Comparison of ENCODE assay signal across 8 mouse cellular contexts in the genomic region with DNA sequence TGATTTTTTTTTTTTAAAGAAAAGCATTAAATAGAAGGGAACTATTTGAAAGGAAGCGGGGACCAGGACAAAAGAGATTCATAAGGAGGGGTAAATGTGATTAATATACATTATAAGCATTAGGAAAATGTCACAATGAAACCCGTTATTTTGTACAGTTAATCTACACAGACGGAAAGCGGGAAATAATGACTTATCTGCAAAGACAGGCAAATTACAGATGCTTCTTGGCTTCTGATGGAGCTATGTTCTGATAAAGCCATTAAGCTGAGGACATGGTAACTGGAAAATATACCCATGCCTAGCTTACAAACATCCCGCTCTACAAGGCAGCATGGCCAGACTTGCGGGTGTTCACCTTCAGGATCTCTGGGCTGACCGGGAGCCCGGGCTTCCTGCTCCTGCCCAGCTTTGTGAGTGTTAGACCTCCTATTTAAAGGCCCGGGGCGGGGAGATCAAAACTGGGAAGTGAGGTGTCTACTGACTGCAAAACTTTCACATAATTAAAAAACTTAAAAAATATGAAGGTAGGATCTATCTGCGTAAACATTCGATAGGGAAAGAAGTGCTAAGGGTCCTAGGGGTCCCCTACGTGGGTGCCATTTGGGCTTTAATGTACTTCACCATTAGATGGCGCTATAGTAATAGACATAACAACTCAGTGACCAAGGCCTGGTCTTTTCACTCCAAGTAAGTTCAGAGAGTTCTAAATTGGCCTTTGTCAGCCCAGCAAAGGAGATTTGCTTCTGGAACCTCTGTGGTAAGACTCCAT. TPM values are rescaled to one million over a fixed set of nuclear protein-coding genes. Genes with fewer than 3 reads are reported as not detected.
A peak's percentile ranks its signal among the peaks of the same experiment; 100 is the strongest.
DNase-seq lines count a peak whose midpoint lies in the region; ATAC-seq lines count a peak whose summit lies in the region.

No protein-coding gene starts in this region.

- no peak overlapping the region for H3K4me2 ChIP-seq in forebrain, embryonic 11.5 days (ENCODE audit: low read depth, low read length, severe bottlenecking)
- no peak overlapping the region for H3K4me2 ChIP-seq in intestine, embryonic 14.5 days (ENCODE audit: low read length)
- peak overlapping the region; percentile 54 for H3K4me2 ChIP-seq in liver, embryonic 13.5 days
- H3K4me2 ChIP-seq in neural tube, embryonic 14.5 days (ENCODE audit: low read depth, low read length), result no peak overlapping the region

- H3K36me3 ChIP-seq in forebrain, embryonic 11.5 days (ENCODE audit: control insufficient read depth, insufficient read depth, low read length), result no peaks in the 10 kb centered on the region
- no peaks in the 10 kb centered on the region for H3K36me3 ChIP-seq in intestine, embryonic 14.5 days (ENCODE audit: control insufficient read depth, insufficient read depth, low read length)
- no peaks in the 10 kb centered on the region for H3K36me3 ChIP-seq in liver, embryonic 13.5 days
- H3K36me3 ChIP-seq in neural tube, embryonic 14.5 days (ENCODE audit: control insufficient read depth, insufficient read depth, low read length), result no peaks in the 10 kb centered on the region

- DNase-seq in frontal cortex, postnatal 36 days (ENCODE audit: low spot score in 2 of 2), result peak; percentile 23 to 56
- DNase-seq in frontal cortex, postnatal 10 days (ENCODE audit: low spot score in 2 of 2), result no peak
- DNase-seq in brain, adult 2 months (ENCODE audit: low read depth, low spot score), result peak; percentile 78
- DNase-seq in forebrain, embryonic 11.5 days (ENCODE audit: low spot score), result no peak
- peak; percentile 65 for DNase-seq in intestine, embryonic 14.5 days (ENCODE audit: low spot score)
- peak; percentile 36 for DNase-seq in liver, embryonic 13.5 days
- no peak for DNase-seq in frontal cortex, postnatal 14 days (ENCODE audit: low spot score in 2 of 2)

- H3K9me3 ChIP-seq in forebrain, embryonic 11.5 days (ENCODE audit: control insufficient read depth, low read length), result no peaks in the 10 kb centered on the region
- no peaks in the 10 kb centered on the region for H3K9me3 ChIP-seq in intestine, embryonic 14.5 days (ENCODE audit: control insufficient read depth, low read length)
- no peaks in the 10 kb centered on the region for H3K9me3 ChIP-seq in liver, embryonic 13.5 days (replicated peaks)
- no peaks in the 10 kb centered on the region for H3K9me3 ChIP-seq in neural tube, embryonic 14.5 days (ENCODE audit: control insufficient read depth, low read length)

- H3K9ac ChIP-seq in forebrain, embryonic 11.5 days (ENCODE audit: low read length), result no peak overlapping the region
- no peak overlapping the region for H3K9ac ChIP-seq in intestine, embryonic 14.5 days (ENCODE audit: low read length)
- peak overlapping the region; percentile 53 for H3K9ac ChIP-seq in liver, embryonic 13.5 days
- no peak overlapping the region for H3K9ac ChIP-seq in neural tube, embryonic 14.5 days (replicated peaks; ENCODE audit: low read depth, low read length)

- no peak overlapping the region for H3K27ac ChIP-seq in forebrain, embryonic 11.5 days (ENCODE audit: low read depth, low read length)
- H3K27ac ChIP-seq in intestine, embryonic 14.5 days (ENCODE audit: low read depth), result no peak overlapping the region
- 0 out of 2 replicates have a peak overlapping the region, but pooled peaks have one; percentile 2 for H3K27ac ChIP-seq in liver, embryonic 13.5 days
- H3K27ac ChIP-seq in neural tube, embryonic 14.5 days (ENCODE audit: low read depth, low read length), result no peak overlapping the region

- no peak overlapping the region for H3K4me3 ChIP-seq in forebrain, embryonic 11.5 days (ENCODE audit: low read depth, low read length)
- no peak overlapping the region for H3K4me3 ChIP-seq in intestine, embryonic 14.5 days (ENCODE audit: low read depth, low read length)
- peak overlapping the region; percentile 9; the same call in 1 of the 2 replicates for H3K4me3 ChIP-seq in liver, embryonic 13.5 days (replicated peaks)
- no peak overlapping the region for H3K4me3 ChIP-seq in neural tube, embryonic 14.5 days (ENCODE audit: low read depth, low read length)

- H3K27me3 ChIP-seq in forebrain, embryonic 11.5 days (ENCODE audit: control insufficient read depth, insufficient read depth, low read length), result no peaks in the 10 kb centered on the region
- no peaks in the 10 kb centered on the region for H3K27me3 ChIP-seq in intestine, embryonic 14.5 days (replicated peaks; ENCODE audit: control insufficient read depth, insufficient read depth, low read length)
- no peaks in the 10 kb centered on the region for H3K27me3 ChIP-seq in liver, embryonic 13.5 days
- no peaks in the 10 kb centered on the region for H3K27me3 ChIP-seq in neural tube, embryonic 14.5 days (ENCODE audit: control insufficient read depth, insufficient read depth, low read length)

- H3K4me1 ChIP-seq in forebrain, embryonic 11.5 days (replicated peaks; ENCODE audit: control insufficient read depth, insufficient read depth, low read length), result no peaks in the 10 kb centered on the region
- H3K4me1 ChIP-seq in intestine, embryonic 14.5 days (replicated peaks; ENCODE audit: control insufficient read depth, insufficient read depth, low read length), result peaks cover 6% of the 10 kb centered on the region; the same call in 1 of the 2 replicates
- H3K4me1 ChIP-seq in liver, embryonic 13.5 days (replicated peaks), result peaks cover 50% of the 10 kb centered on the region
- H3K4me1 ChIP-seq in neural tube, embryonic 14.5 days (ENCODE audit: control insufficient read depth, insufficient read depth, low read length), result no peaks in the 10 kb centered on the region

- WGBS in forebrain, embryonic 11.5 days, result 45% methylated on average over 14 of the region's 14 CpGs
- WGBS in intestine, embryonic 14.5 days, result 48% methylated on average over 14 of the region's 14 CpGs
- 20% methylated on average over 14 of the region's 14 CpGs for WGBS in liver, embryonic 13.5 days (ENCODE audit: insufficient replicate concordance)
- WGBS in neural tube, embryonic 14.5 days, result 48% methylated on average over 14 of the region's 14 CpGs

- ATAC-seq in forebrain, embryonic 11.5 days (replicated peaks; ENCODE audit: low FRiP score), result peak; percentile 60; the same call in 1 of the 2 replicates
- ATAC-seq in intestine, embryonic 14.5 days (replicated peaks; ENCODE audit: low FRiP score, low TSS enrichment, low read depth), result no peak; the same call in 1 of the 2 replicates
- peak; percentile 43 for ATAC-seq in liver, embryonic 13.5 days (ENCODE audit: low read depth)
- peak; percentile 76; the same call in 1 of the 2 replicates for ATAC-seq in neural tube, embryonic 14.5 days (ENCODE audit: low read depth)

RNA-seq across cellular contexts. Expression of a gene that starts 55.5 kb away (rescaled TPM):
- 40.2 and 44.0 TPM in 2 replicates for polyA plus RNA-seq in forebrain, embryonic 11.5 days (2014; fragmentation: Nextera tagmentation; extraction: Ambion mirVana)
- polyA plus RNA-seq in intestine, embryonic 14.5 days (2014; fragmentation: Nextera tagmentation; extraction: Ambion mirVana), result 33.1 and 35.1 TPM in 2 replicates
- polyA plus RNA-seq in liver, embryonic 13.5 days (2015; fragmentation: Nextera tagmentation; extraction: Ambion mirVana), result 19.7 and 21.7 TPM in 2 replicates
- polyA plus RNA-seq in neural tube, embryonic 14.5 days (2014; fragmentation: Nextera tagmentation; extraction: Ambion mirVana), result 23.4 and 23.6 TPM in 2 replicates

RNA-seq across cellular contexts. Expression of a gene that starts 55.8 kb away (rescaled TPM):
- 0.57 and 0.60 TPM in 2 replicates for polyA plus RNA-seq in forebrain, embryonic 11.5 days (2014; fragmentation: Nextera tagmentation; extraction: Ambion mirVana)
- 0.17 and 0.28 TPM in 2 replicates for polyA plus RNA-seq in intestine, embryonic 14.5 days (2014; fragmentation: Nextera tagmentation; extraction: Ambion mirVana)
- polyA plus RNA-seq in liver, embryonic 13.5 days (2015; fragmentation: Nextera tagmentation; extraction: Ambion mirVana), result 0.10 and 0.24 TPM in 2 replicates
- 0.21 TPM in 1 of 2 replicates, not detected in the other for polyA plus RNA-seq in neural tube, embryonic 14.5 days (2014; fragmentation: Nextera tagmentation; extraction: Ambion mirVana)

Comparison
In these comparisons a context has a peak if more than half of its experiments do, and no peak if none do; other contexts are left out.
1. DNase-seq: peak in frontal cortex, postnatal 36 days (2 of 2), brain, adult 2 months (single experiment), intestine, embryonic 14.5 days (single experiment) and liver, embryonic 13.5 days (single experiment); none in frontal cortex, postnatal 10 days (0 of 2), forebrain, embryonic 11.5 days (single experiment) and frontal cortex, postnatal 14 days (0 of 2).